Mouse (Mus musculus) forebrain, embryonic 13.5 days (tissue): ENCODE data around the gene Zmym1. TPM values are rescaled to one million over a fixed set of nuclear protein-coding genes. Genes with fewer than 3 reads are reported as not detected.

ENCODE experiments used
- polyA plus RNA-seq: library from polyadenylated mRNA; unstranded; fragments of >200 nt; fragmentation: Nextera tagmentation; extraction: Ambion mirVana; gene quantifications from 2 replicates; pipeline ENCODE4 v1.2.1, GENCODE M21; 2015

Gene Zmym1
- polyA plus RNA-seq, 1 experiment from 2014 or later, result 28.4 TPM

Other genes starting within 250 kb of the Zmym1 start
- 30.0 and 30.6 TPM in 2 replicates for gene Zmym4, start 93.0 kb downstream of the Zmym1 start, polyA plus RNA-seq
- gene Sfpq, start 39.8 kb downstream of the Zmym1 start, polyA plus RNA-seq, result 120 and 122 TPM in 2 replicates
- gene Zmym6, start 16.2 kb upstream of the Zmym1 start, polyA plus RNA-seq, result 24.0 and 30.0 TPM in 2 replicates
- 13.6 and 15.9 TPM in 2 replicates for gene Tmem35b, start 62.5 kb upstream of the Zmym1 start, polyA plus RNA-seq
- 4.9 and 5.4 TPM in 2 replicates for gene Dlgap3, start 108.1 kb upstream of the Zmym1 start, polyA plus RNA-seq
- gene Smim12, start 182.6 kb upstream of the Zmym1 start, polyA plus RNA-seq, result 50.4 and 51.3 TPM in 2 replicates